Mouse (Mus musculus) thymus, adult 2 months (tissue): ENCODE results near the gene Hspa1a. TPM values are rescaled to one million over a fixed set of nuclear protein-coding genes. Genes with fewer than 3 reads are reported as not detected.
"Not testable (repeated sequence)": the region's sequence is repeated elsewhere in the genome, so short reads cannot be mapped to it uniquely, and the experiment has no call there.

Source experiments
- DNase-seq: peaks from one replicate; pipeline ENCODE4 v3.0.0; 2021
- H3K27ac ChIP-seq: fragments of 200-500 bp; 2 replicates; pipeline ENCODE4 v1.5.1; 2012; ENCODE audit warnings: low read length, control low read depth; ENCODE audit not compliant: control insufficient read depth, insufficient read depth
- H3K27me3 ChIP-seq: fragments of 200-500 bp; 2 replicates; pipeline ENCODE4 v1.6.1; 2012; ENCODE audit warnings: mild to moderate bottlenecking, low read length, moderate library complexity, mixed read lengths; ENCODE audit not compliant: control insufficient read depth, insufficient read depth
- H3K36me3 ChIP-seq: fragments of 200-500 bp; 2 replicates; pipeline ENCODE4 v1.6.1; 2012; ENCODE audit warnings: mild to moderate bottlenecking, low read length, moderate library complexity; ENCODE audit not compliant: control insufficient read depth, insufficient read depth
- H3K4me1 ChIP-seq: fragments of 200-500 bp; replicated peaks from 2 replicates; pipeline ENCODE4 v1.6.1; 2012; ENCODE audit warnings: low read length; ENCODE audit not compliant: control insufficient read depth, insufficient read depth
- H3K4me3 ChIP-seq: fragments of 200-500 bp; 2 replicates; pipeline ENCODE4 v1.5.1; 2012; ENCODE audit warnings: mild to moderate bottlenecking, low read length, control low read depth, moderate library complexity; ENCODE audit not compliant: control insufficient read depth, insufficient read depth
- CTCF ChIP-seq: fragments of 200-500 bp; IDR thresholded peaks from 2 replicates; pipeline ENCODE4 v1.5.1; 2012; ENCODE audit warnings: mild to moderate bottlenecking, control low read depth, low read length, moderate library complexity, borderline replicate concordance; ENCODE audit not compliant: control insufficient read depth, poor library complexity, insufficient read depth; ENCODE audit errors: extremely low read depth
- POLR2A ChIP-seq: fragments of 200-500 bp; IDR thresholded peaks from 2 replicates; pipeline ENCODE4 v1.6.1; 2012; ENCODE audit warnings: mild to moderate bottlenecking, low read length, control low read depth, moderate library complexity; ENCODE audit not compliant: control insufficient read depth, poor library complexity, insufficient read depth; ENCODE audit errors: extremely low read depth
- WGBS: fragments of 180-500 bp; shearing (Covaris S2); methylation state at CpG from one replicate; pipeline ENCODE4 v1.1.7; 2018; 5-methylcytosine and 5-hydroxymethylcytosine counted together
- polyA plus RNA-seq: library from polyadenylated mRNA; depleted of rRNA; stranded (reverse); fragments of >200 nt; gene quantifications from 2 replicates; pipeline ENCODE4 v1.2.3, GENCODE M21; 2012

Gene Hspa1a
- polyA plus RNA-seq, 1 experiment = 12.2 TPM

- TF ChIP-seq CTCF = no peak
- TF ChIP-seq POLR2A = no peak
- 72% methylated on average over 1 of the region's 1 CpGs for WGBS
- Histone ChIP-seq H3K36me3 (no peaks in the 10 kb centered on the region), H3K4me3 (no peak overlapping the region), H3K4me1 (peaks cover 3% of the 10 kb centered on the region; the same call in 1 of the 2 replicates), H3K27ac (no peak overlapping the region), H3K27me3 (peaks cover 2% of the 10 kb centered on the region)
- DNase-seq = no peak
Measured at GRCm38 (mm10) chr17:34962841-34963240, 9.1 kb downstream of the Hspa1a start.

- no peaks in the 10 kb centered on the region; the same call in none of the 2 replicates for H3K27me3 ChIP-seq
- peaks cover 3% of the 10 kb centered on the region; the same call in 1 of the 2 replicates for H3K4me1 ChIP-seq
- no peak for DNase-seq
- H3K27ac ChIP-seq = no peak overlapping the region
- no peaks in the 10 kb centered on the region for H3K36me3 ChIP-seq
- H3K4me3 ChIP-seq = no peak overlapping the region
- TF ChIP-seq CTCF (no peak), POLR2A (no peak)
- WGBS = 9% methylated on average over 3 of the region's 3 CpGs
Measured at GRCm38 (mm10) chr17:34962125-34962524, 9.8 kb downstream of the Hspa1a start.

GRCm38 (mm10) chr17:34960702-34961493 is 11.1 kb downstream of the Hspa1a start:
- H3K27me3 ChIP-seq = no peaks in the 10 kb centered on the region; the same call in none of the 2 replicates
- no peak overlapping the region for H3K4me3 ChIP-seq
- no peak overlapping the region for H3K27ac ChIP-seq
- no peaks in the 10 kb centered on the region for H3K36me3 ChIP-seq
- no peak for DNase-seq
- peaks cover 3% of the 10 kb centered on the region; the same call in 1 of the 2 replicates for H3K4me1 ChIP-seq
- no peak for TF ChIP-seq CTCF
- no peak for TF ChIP-seq POLR2A

GRCm38 (mm10) chr17:34959881-34960515 is 12.0 kb downstream of the Hspa1a start:
- Histone ChIP-seq H3K4me3 (no peak overlapping the region), H3K27ac (no peak overlapping the region), H3K36me3 (no peaks in the 10 kb centered on the region), H3K27me3 (no peaks in the 10 kb centered on the region; the same call in none of the 2 replicates), H3K4me1 (peaks cover 3% of the 10 kb centered on the region; the same call in 1 of the 2 replicates)
- DNase-seq = no peak
- WGBS = 17% methylated on average over 12 of the region's 12 CpGs
- no peak for TF ChIP-seq POLR2A
- TF ChIP-seq CTCF = no peak

- not testable (repeated sequence) for H3K36me3 ChIP-seq
- peak; percentile 75 for DNase-seq
Measured at GRCm38 (mm10) chr17:34959130-34959778, 12.7 kb downstream of the Hspa1a start, which contains the start of gene Hspa1b. TSS of gene Hspa1b (minus strand) at chr17:34959238.

GRCm38 (mm10) chr17:34958734-34959129 is 13.2 kb downstream of the Hspa1a start:
- not testable (repeated sequence) for DNase-seq, H3K27ac ChIP-seq, H3K36me3 ChIP-seq, H3K4me1 ChIP-seq, H3K27me3 ChIP-seq
- H3K4me3 ChIP-seq = peak overlapping the region; percentile 42
- 1% methylated on average over 37 of the region's 47 CpGs for WGBS

More at GRCm38 (mm10) chr17:34959130-34959778, 12.7 kb downstream of the Hspa1a start, which contains the start of gene Hspa1b:
- not testable (repeated sequence) for H3K4me1 ChIP-seq, H3K27me3 ChIP-seq
- 0 out of 2 replicates have a peak, but pooled peaks have one; percentile 22 for TF ChIP-seq CTCF
- Histone ChIP-seq H3K27ac (peak within 1 kb of the TSS; percentile 28; the same call in 1 of the 2 replicates), H3K4me3 (peak within 1 kb of the TSS; percentile 53)
- WGBS = under 1% methylated on average over 31 of the region's 32 CpGs

- H3K4me3 ChIP-seq, DNase-seq, H3K36me3 ChIP-seq, H3K27ac ChIP-seq, H3K27me3 ChIP-seq, H3K4me1 ChIP-seq: not testable (repeated sequence)
- WGBS = 35% methylated on average over 26 of the region's 40 CpGs
Measured at GRCm38 (mm10) chr17:34957966-34958365, 14.0 kb downstream of the Hspa1a start.

- DNase-seq, H3K27me3 ChIP-seq, H3K36me3 ChIP-seq, H3K4me1 ChIP-seq, H3K4me3 ChIP-seq, H3K27ac ChIP-seq: not testable (repeated sequence)
- WGBS = 18% methylated on average over 38 of the region's 40 CpGs
Measured at GRCm38 (mm10) chr17:34957291-34957690, 14.7 kb downstream of the Hspa1a start.
